Comparison of ENCODE assay signal across 12 mouse cellular contexts in the genomic region with DNA sequence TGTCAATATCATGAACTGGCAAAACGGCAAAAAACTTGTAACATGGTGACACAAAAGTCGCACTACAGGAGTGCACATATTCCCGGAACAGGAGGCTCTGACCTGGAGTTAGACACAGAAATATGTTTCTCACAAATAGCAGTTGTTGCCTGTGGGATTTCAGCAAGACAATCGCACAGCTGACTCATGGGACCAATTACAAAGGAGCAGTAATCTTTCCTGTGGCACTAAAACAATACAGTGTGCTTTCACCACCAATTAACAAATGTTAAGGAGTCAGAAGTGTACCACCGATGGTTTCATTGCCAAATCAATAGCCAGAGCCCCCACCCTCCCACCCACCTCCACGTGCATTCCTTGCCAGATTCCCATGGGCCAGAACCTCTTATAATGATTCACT.
DNase-seq lines count a peak whose midpoint lies in the region; ATAC-seq and TF ChIP-seq lines count a peak whose summit lies in the region.
"Had no signal": no experiment of that assay in that cellular context is flagged by ENCODE, and none has a peak within 500 bp of the region (broad histone marks: within the 10 kb centered on the region; RNA-seq: fewer than 3 reads in every experiment).

No protein-coding gene starts in this region.

- H3K9ac ChIP-seq in heart, adult 2 months (ENCODE audit: low read depth, low read length) = no peak overlapping the region
- H3K9ac ChIP-seq in forebrain, embryonic 15.5 days (replicated peaks) = no peak overlapping the region; the same call in 1 of the 2 replicates
- H3K9ac ChIP-seq in neural tube, embryonic 13.5 days = peak overlapping the region; percentile 78; the same call in 1 of the 2 replicates
- no peak overlapping the region for H3K9ac ChIP-seq in intestine, embryonic 15.5 days
- H3K9ac ChIP-seq: limb, embryonic 15.5 days; stomach, embryonic 15.5 days had no signal

- intact Hi-C loops in heart, adult 2 months (cut with DNase I) = loop anchor here (2.0 to 5.0 kb wide), 3 partner anchors 15 to 53 kb away; no protein-coding TSS in a partner anchor
- intact Hi-C loops in heart, postnatal 25 days (cut with DNase I) = loop anchor here (2.0 to 5.0 kb wide), 2 partner anchors 29 to 38 kb away; no protein-coding TSS in a partner anchor
- intact Hi-C loops in left cerebral cortex, adult 2 months (cut with DNase I) = loop anchor here (2.0 kb wide), 1 partner anchor 129 kb away; no protein-coding TSS in a partner anchor

- no peak overlapping the region for H3K4me3 ChIP-seq in heart, adult 2 months
- peak overlapping the region; percentile 46 for H3K4me3 ChIP-seq in left cerebral cortex, adult 2 months
- peak overlapping the region; percentile 41 for H3K4me3 ChIP-seq in forebrain, embryonic 15.5 days
- peak overlapping the region; percentile 40 for H3K4me3 ChIP-seq in neural tube, embryonic 13.5 days
- no peak overlapping the region for H3K4me3 ChIP-seq in intestine, embryonic 15.5 days (replicated peaks)
- H3K4me3 ChIP-seq: stomach, embryonic 15.5 days had no signal

- peak overlapping the region; percentile 70 for H3K27ac ChIP-seq in heart, adult 2 months
- H3K27ac ChIP-seq in left cerebral cortex, adult 2 months = peak overlapping the region; percentile 98
- H3K27ac ChIP-seq in forebrain, embryonic 15.5 days (replicated peaks) = peak overlapping the region; percentile 87
- H3K27ac ChIP-seq in neural tube, embryonic 13.5 days (replicated peaks) = no peak overlapping the region; the same call in 1 of the 2 replicates
- H3K27ac ChIP-seq in intestine, embryonic 15.5 days = no peak overlapping the region

- no peak for TF ChIP-seq CTCF in heart, adult 2 months (IDR thresholded peaks at IDR 0.05)
- TF ChIP-seq CTCF in left cerebral cortex, adult 2 months (IDR thresholded peaks at IDR 0.05) = no peak

- H3K9me3 ChIP-seq in forebrain, embryonic 15.5 days = no peaks in the 10 kb centered on the region
- H3K9me3 ChIP-seq in neural tube, embryonic 13.5 days = no peaks in the 10 kb centered on the region
- H3K9me3 ChIP-seq in intestine, embryonic 15.5 days = no peaks in the 10 kb centered on the region
- H3K9me3 ChIP-seq: limb, embryonic 15.5 days; stomach, embryonic 15.5 days had no signal

- WGBS in heart, adult 2 months = 32% methylated on average over 6 of the region's 6 CpGs
- WGBS in forebrain, embryonic 15.5 days = 32% methylated on average over 6 of the region's 6 CpGs
- 35% methylated on average over 6 of the region's 6 CpGs for WGBS in neural tube, embryonic 13.5 days
- WGBS in intestine, embryonic 15.5 days = 72% methylated on average over 6 of the region's 6 CpGs

- H3K27me3 ChIP-seq in heart, adult 2 months (ENCODE audit: control insufficient read depth, insufficient read depth, low read length) = no peaks in the 10 kb centered on the region
- H3K27me3 ChIP-seq in forebrain, embryonic 15.5 days = no peaks in the 10 kb centered on the region
- H3K27me3 ChIP-seq in neural tube, embryonic 13.5 days = no peaks in the 10 kb centered on the region
- no peaks in the 10 kb centered on the region for H3K27me3 ChIP-seq in intestine, embryonic 15.5 days (replicated peaks)
- H3K27me3 ChIP-seq: limb, embryonic 15.5 days; stomach, embryonic 15.5 days had no signal

- DNase-seq in heart, adult 2 months = no peak
- DNase-seq in heart, postnatal 25 days (ENCODE audit: low spot score) = no peak
- DNase-seq in left cerebral cortex, adult 2 months (ENCODE audit: extremely low spot score in 1 of 2, low spot score in 2 of 2) = no peak
- DNase-seq in left cerebral cortex, adult 11 months (ENCODE audit: low spot score) = no peak
- no peak for DNase-seq in spleen, adult 18-20 months

- peak overlapping the region; percentile 54 for H3K4me2 ChIP-seq in forebrain, embryonic 15.5 days (replicated peaks)
- H3K4me2 ChIP-seq in neural tube, embryonic 13.5 days = peak overlapping the region; percentile 60
- no peak overlapping the region for H3K4me2 ChIP-seq in intestine, embryonic 15.5 days (replicated peaks)

- no peak for ATAC-seq in forebrain, embryonic 15.5 days (replicated peaks)
- ATAC-seq in neural tube, embryonic 13.5 days (ENCODE audit: low read depth) = 0 out of 2 replicates have a peak, but pooled peaks have one; percentile 6
- ATAC-seq in intestine, embryonic 15.5 days = no peak
- ATAC-seq: intestine, embryonic 16.5 days; lung, postnatal 0 days had no signal

- H3K4me1 ChIP-seq in heart, adult 2 months (ENCODE audit: control insufficient read depth, insufficient read depth, low read length) = peaks cover 27% of the 10 kb centered on the region
- H3K4me1 ChIP-seq in forebrain, embryonic 15.5 days = peaks cover 67% of the 10 kb centered on the region
- peaks cover 65% of the 10 kb centered on the region for H3K4me1 ChIP-seq in neural tube, embryonic 13.5 days (replicated peaks)
- peaks cover 13% of the 10 kb centered on the region; the same call in 1 of the 2 replicates for H3K4me1 ChIP-seq in intestine, embryonic 15.5 days (replicated peaks)

- peaks cover 41% of the 10 kb centered on the region for H3K36me3 ChIP-seq in heart, adult 2 months (ENCODE audit: control insufficient read depth, insufficient read depth, low read length)
- no peaks in the 10 kb centered on the region for H3K36me3 ChIP-seq in forebrain, embryonic 15.5 days
- no peaks in the 10 kb centered on the region for H3K36me3 ChIP-seq in neural tube, embryonic 13.5 days
- no peaks in the 10 kb centered on the region for H3K36me3 ChIP-seq in intestine, embryonic 15.5 days
- H3K36me3 ChIP-seq: limb, embryonic 15.5 days; stomach, embryonic 15.5 days had no signal

- no peak for TF ChIP-seq POLR2A in heart, adult 2 months (IDR thresholded peaks at IDR 0.05; ENCODE audit: insufficient read depth, low read depth, low read length)

- TF ChIP-seq EP300 in heart, adult 2 months (IDR thresholded peaks at IDR 0.05; ENCODE audit: insufficient read depth, low read depth, low read length) = no peak

- H3K79me2 ChIP-seq in heart, adult 2 months (replicated peaks; ENCODE audit: control insufficient read depth, insufficient read depth, low read length) = peaks cover 10% of the 10 kb centered on the region

Comparison
In these comparisons a context has a peak if more than half of its experiments do, and no peak if none do; other contexts are left out.
1. H3K27ac ChIP-seq: peak in heart, adult 2 months (single experiment), left cerebral cortex, adult 2 months (single experiment) and forebrain, embryonic 15.5 days (single experiment); none in neural tube, embryonic 13.5 days (single experiment) and intestine, embryonic 15.5 days (single experiment).
2. H3K4me3 ChIP-seq: peak in left cerebral cortex, adult 2 months (single experiment), forebrain, embryonic 15.5 days (single experiment) and neural tube, embryonic 13.5 days (single experiment); none in heart, adult 2 months (single experiment) and intestine, embryonic 15.5 days (single experiment).